Mouse (Mus musculus) midbrain, embryonic 10.5 days (tissue): ENCODE data around the gene Rabl6. TPM values are rescaled to one million over a fixed set of nuclear protein-coding genes. Genes with fewer than 3 reads are reported as not detected.
A peak's percentile ranks its signal among the peaks of the same experiment; 100 is the strongest.

Experiments used
- DNase-seq: peaks from one replicate; pipeline ENCODE4 v3.0.0-alpha.2; 2017; ENCODE audit warnings: low spot score
- H3K27ac ChIP-seq: fragments of 300-500 bp; sonication (generic); replicated peaks from 2 replicates; pipeline ENCODE4 v1.5.1; 2016; ENCODE audit warnings: mild to moderate bottlenecking
- H3K27me3 ChIP-seq: fragments of 300-500 bp; sonication (generic); 2 replicates; pipeline ENCODE4 v1.6.1; 2016; ENCODE audit warnings: low read depth, mild to moderate bottlenecking; ENCODE audit not compliant: poor library complexity, severe bottlenecking
- H3K36me3 ChIP-seq: fragments of 300-500 bp; sonication (generic); 2 replicates; pipeline ENCODE4 v1.6.1; 2016; ENCODE audit warnings: mild to moderate bottlenecking, moderate library complexity
- H3K4me1 ChIP-seq: fragments of 300-500 bp; sonication (generic); 2 replicates; pipeline ENCODE4 v1.6.1; 2016
- H3K4me3 ChIP-seq: fragments of 300-500 bp; sonication (generic); 2 replicates; pipeline ENCODE4 v1.5.1; 2016; ENCODE audit warnings: mild to moderate bottlenecking, moderate library complexity
- H3K9me3 ChIP-seq: fragments of 300-500 bp; sonication (generic); replicated peaks from 2 replicates; pipeline ENCODE4 v1.6.1; 2016; ENCODE audit warnings: mild to moderate bottlenecking
- WGBS: fragments of 180-500 bp; shearing (Covaris S2); methylation state at CpG from one replicate; pipeline ENCODE4 v1.1.7; 2016; 5-methylcytosine and 5-hydroxymethylcytosine counted together
- polyA plus RNA-seq: library from polyadenylated mRNA; unstranded; fragments of >200 nt; fragmentation: Nextera tagmentation; extraction: Ambion mirVana; gene quantifications from 2 replicates; pipeline ENCODE4 v1.2.1, GENCODE M21; 2016

The Rabl6 gene
- polyA plus RNA-seq = 71.2 and 75.1 TPM in 2 replicates

GRCm38 (mm10) chr2:25607761-25608622, at the start of gene Rabl6:
TSS of gene Rabl6 (minus strand) at chr2:25608521.
- under 1% methylated on average over 80 of the region's 80 CpGs for WGBS
- DNase-seq = peak; percentile 88
- Histone ChIP-seq H3K27ac (peak within 1 kb of the TSS; percentile 96), H3K4me1 (peaks cover 26% of the 10 kb centered on the region), H3K27me3 (peaks cover 43% of the 10 kb centered on the region), H3K4me3 (peak within 1 kb of the TSS; percentile 99), H3K9me3 (no peaks in the 10 kb centered on the region), H3K36me3 (peaks cover 23% of the 10 kb centered on the region)

GRCm38 (mm10) chr2:25657652-25658051, 49.3 kb upstream of the Rabl6 start, which contains the start of gene Lcn5:
TSS of gene Lcn5 (plus strand) at chr2:25657952.
- Histone ChIP-seq H3K9me3 (no peaks in the 10 kb centered on the region), H3K27me3 (no peaks in the 10 kb centered on the region), H3K27ac (no peak within 1 kb of the TSS), H3K36me3 (no peaks in the 10 kb centered on the region), H3K4me1 (no peaks in the 10 kb centered on the region), H3K4me3 (no peak within 1 kb of the TSS)
- no peak for DNase-seq

GRCm38 (mm10) chr2:25657246-25657645, 48.9 kb upstream of the Rabl6 start:
- no peak for DNase-seq
- Histone ChIP-seq H3K4me1 (no peaks in the 10 kb centered on the region), H3K36me3 (no peaks in the 10 kb centered on the region), H3K27me3 (no peaks in the 10 kb centered on the region), H3K9me3 (no peaks in the 10 kb centered on the region), H3K27ac (no peak overlapping the region), H3K4me3 (no peak overlapping the region)
- 85% methylated on average over 4 of the region's 4 CpGs for WGBS

- H3K4me3 ChIP-seq = no peak overlapping the region
- no peak overlapping the region for H3K27ac ChIP-seq
- H3K4me1 ChIP-seq = no peaks in the 10 kb centered on the region
- H3K36me3 ChIP-seq = no peaks in the 10 kb centered on the region
- WGBS = 91% methylated on average over 4 of the region's 4 CpGs
- DNase-seq = no peak
- no peaks in the 10 kb centered on the region for H3K27me3 ChIP-seq
- no peaks in the 10 kb centered on the region for H3K9me3 ChIP-seq
Measured at GRCm38 (mm10) chr2:25656691-25657090, 48.4 kb upstream of the Rabl6 start.

GRCm38 (mm10) chr2:25654502-25654901, 46.2 kb upstream of the Rabl6 start:
- Histone ChIP-seq H3K4me1 (no peaks in the 10 kb centered on the region), H3K4me3 (no peak overlapping the region), H3K27me3 (no peaks in the 10 kb centered on the region), H3K27ac (no peak overlapping the region), H3K36me3 (no peaks in the 10 kb centered on the region), H3K9me3 (no peaks in the 10 kb centered on the region)
- 67% methylated on average over 1 of the region's 1 CpGs for WGBS
- DNase-seq = no peak

GRCm38 (mm10) chr2:25652902-25653301, 44.6 kb upstream of the Rabl6 start, which contains the start of gene Lcn8:
TSS of gene Lcn8 (plus strand) at chr2:25653120.
- H3K27me3 ChIP-seq = no peaks in the 10 kb centered on the region
- H3K4me1 ChIP-seq = no peaks in the 10 kb centered on the region
- H3K36me3 ChIP-seq = no peaks in the 10 kb centered on the region
- WGBS = 73% methylated on average over 2 of the region's 2 CpGs
- no peaks in the 10 kb centered on the region for H3K9me3 ChIP-seq
- no peak for DNase-seq
- H3K4me3 ChIP-seq = no peak within 1 kb of the TSS
- no peak within 1 kb of the TSS for H3K27ac ChIP-seq

- Histone ChIP-seq H3K4me3 (no peak overlapping the region), H3K27ac (no peak overlapping the region), H3K36me3 (no peaks in the 10 kb centered on the region), H3K4me1 (no peaks in the 10 kb centered on the region), H3K27me3 (no peaks in the 10 kb centered on the region), H3K9me3 (no peaks in the 10 kb centered on the region)
- WGBS = 17% methylated on average over 6 of the region's 6 CpGs
- DNase-seq = peak; percentile 54
Measured at GRCm38 (mm10) chr2:25639890-25640289, 31.6 kb upstream of the Rabl6 start.

GRCm38 (mm10) chr2:25634046-25634445, 25.7 kb upstream of the Rabl6 start:
- no peak for DNase-seq
- Histone ChIP-seq H3K27me3 (no peaks in the 10 kb centered on the region), H3K27ac (no peak overlapping the region), H3K9me3 (no peaks in the 10 kb centered on the region), H3K4me3 (no peak overlapping the region), H3K4me1 (no peaks in the 10 kb centered on the region), H3K36me3 (no peaks in the 10 kb centered on the region)
- 45% methylated on average over 1 of the region's 1 CpGs for WGBS

- H3K36me3 ChIP-seq = no peaks in the 10 kb centered on the region
- no peak for DNase-seq
Measured at GRCm38 (mm10) chr2:25633616-25634015, 25.3 kb upstream of the Rabl6 start.

GRCm38 (mm10) chr2:25628738-25629137, 20.4 kb upstream of the Rabl6 start:
- 48% methylated on average over 4 of the region's 4 CpGs for WGBS
- DNase-seq = no peak
- no peak overlapping the region for H3K4me3 ChIP-seq
- H3K27me3 ChIP-seq = 0 out of 2 replicates have a peak, but pooled peaks cover 4% of the 10 kb centered on the region
- H3K4me1 ChIP-seq = peaks cover 4% of the 10 kb centered on the region
- H3K27ac ChIP-seq = 0 out of 2 replicates have a peak overlapping the region, but pooled peaks have one; percentile 13
- no peaks in the 10 kb centered on the region for H3K9me3 ChIP-seq
- no peaks in the 10 kb centered on the region for H3K36me3 ChIP-seq

More at GRCm38 (mm10) chr2:25633616-25634015, 25.3 kb upstream of the Rabl6 start:
- peaks cover 3% of the 10 kb centered on the region for H3K4me1 ChIP-seq
- H3K27me3 ChIP-seq = no peaks in the 10 kb centered on the region
- no peak overlapping the region for H3K4me3 ChIP-seq
- no peaks in the 10 kb centered on the region for H3K9me3 ChIP-seq
- WGBS = 81% methylated on average over 3 of the region's 3 CpGs
- no peak overlapping the region for H3K27ac ChIP-seq

- Histone ChIP-seq H3K4me1 (peaks cover 4% of the 10 kb centered on the region), H3K27ac (0 out of 2 replicates have a peak within 1 kb of the TSS, but pooled peaks have one; percentile 13), H3K27me3 (0 out of 2 replicates have a peak, but pooled peaks cover 6% of the 10 kb centered on the region), H3K36me3 (no peaks in the 10 kb centered on the region), H3K4me3 (no peak within 1 kb of the TSS), H3K9me3 (no peaks in the 10 kb centered on the region)
- WGBS = 83% methylated on average over 6 of the region's 6 CpGs
- no peak for DNase-seq
Measured at GRCm38 (mm10) chr2:25627811-25628210, 19.5 kb upstream of the Rabl6 start, which contains the start of gene Fcna. TSS of gene Fcna (minus strand) at chr2:25628030.

GRCm38 (mm10) chr2:25625986-25626385, 17.7 kb upstream of the Rabl6 start:
- WGBS = 84% methylated on average over 5 of the region's 5 CpGs
- Histone ChIP-seq H3K4me3 (no peak overlapping the region), H3K36me3 (no peaks in the 10 kb centered on the region), H3K9me3 (no peaks in the 10 kb centered on the region), H3K27me3 (0 out of 2 replicates have a peak, but pooled peaks cover 10% of the 10 kb centered on the region), H3K27ac (no peak overlapping the region), H3K4me1 (peaks cover 14% of the 10 kb centered on the region)
- DNase-seq = no peak
